Mouse (Mus musculus): ENCODE data around the gene Crybb1. TPM values are rescaled to one million over a fixed set of nuclear protein-coding genes. Genes with fewer than 3 reads are reported as not detected.

Crybb1 gene
- 5.0 and 6.3 TPM in 2 replicates for total RNA-seq (2014; rRNA removed)
- polyA plus RNA-seq (2015; fragmentation: Nextera tagmentation; extraction: Ambion mirVana): 10.4 and 10.8 TPM in 2 replicates

DNA sequence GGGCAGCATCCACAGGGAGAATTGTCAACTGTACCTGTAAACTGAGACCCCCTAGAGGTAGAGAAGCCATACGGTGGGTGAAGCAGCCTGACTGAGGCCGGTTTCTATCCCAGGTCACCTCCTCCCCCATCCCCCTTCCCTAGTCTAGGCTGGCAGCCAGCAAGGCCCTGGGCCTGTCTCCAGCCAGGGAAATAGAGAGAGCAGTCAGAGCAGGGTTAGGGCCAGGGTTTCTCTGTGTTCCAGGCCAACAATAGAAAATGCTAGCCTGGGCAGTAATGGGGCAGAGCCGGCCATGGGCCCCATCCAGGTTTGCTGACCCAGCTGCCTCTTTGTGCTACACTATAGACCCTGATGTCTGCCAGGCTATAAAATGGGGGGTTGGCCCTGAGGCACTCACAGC lies at the start of gene Crybb1:
Gene Crybb1 (plus strand): TSS at position 390 of the 400 bp plus-strand sequence.
- Histone ChIP-seq H3K27me3 (ENCODE audit: insufficient read depth, low read length) (no peaks in the 10 kb centered on the region), H3K36me3 (ENCODE audit: insufficient read depth) (no peaks in the 10 kb centered on the region), H3K9me3 (ENCODE audit: low read length) (no peaks in the 10 kb centered on the region), H3K4me2 (ENCODE audit: low read depth) (no peak within 1 kb of the TSS), H3K4me3 (ENCODE audit: low read depth, low read length) (no peak within 1 kb of the TSS), H3K9ac (no peak within 1 kb of the TSS), H3K27ac (ENCODE audit: low read depth, low read length) (no peak within 1 kb of the TSS), H3K4me1 (ENCODE audit: insufficient read depth) (peaks cover 3% of the 10 kb centered on the region; the same call in 1 of the 2 replicates)
- ATAC-seq (peak; percentile 38; the same call in 1 of the 2 replicates), DNase-seq (no peak)
- TF ChIP-seq CTCF (IDR thresholded peaks at IDR 0.05; ENCODE audit: low read depth): no peak
- 32% methylated on average over 3 of the region's 3 CpGs for WGBS

DNA sequence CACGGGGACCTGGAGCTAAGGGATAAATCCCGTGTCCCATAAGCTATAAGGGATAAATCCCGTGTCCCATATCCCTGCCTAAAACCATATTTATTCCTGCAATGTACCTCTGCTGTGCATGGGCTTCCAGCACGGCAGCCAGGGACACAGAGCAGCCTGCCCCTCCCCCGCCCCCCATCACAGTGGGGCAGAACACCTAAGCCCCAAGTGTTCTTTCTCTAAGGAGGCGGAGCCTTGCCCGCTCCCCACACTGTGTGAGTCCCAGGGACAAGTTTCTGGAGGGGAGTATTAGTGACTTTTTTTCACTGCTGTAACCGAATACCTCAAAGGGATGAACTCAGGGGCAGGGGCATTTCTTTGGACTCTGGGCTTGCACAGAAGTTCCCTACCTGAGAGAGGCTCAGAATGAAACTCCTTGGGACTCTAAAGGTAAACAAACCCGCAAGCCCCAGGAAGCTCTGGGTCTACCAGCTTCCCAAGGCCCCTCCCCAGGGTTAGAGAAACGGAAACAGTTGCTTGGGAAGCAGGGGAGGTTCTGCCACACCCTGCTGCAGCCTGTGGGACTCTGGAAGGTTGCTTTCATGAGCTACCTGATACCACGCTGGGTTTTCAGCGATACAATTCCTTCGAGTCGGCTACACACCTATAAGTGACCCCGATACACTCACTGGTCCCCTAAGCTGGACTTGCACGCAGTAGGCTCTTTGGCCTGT lies 48.9 kb upstream of the Crybb1 start:
- no peak for ATAC-seq
- Histone ChIP-seq H3K9me3 (ENCODE audit: low read length) (no peaks in the 10 kb centered on the region), H3K27me3 (ENCODE audit: insufficient read depth, low read length) (no peaks in the 10 kb centered on the region), H3K36me3 (ENCODE audit: insufficient read depth) (no peaks in the 10 kb centered on the region), H3K4me1 (ENCODE audit: insufficient read depth) (no peaks in the 10 kb centered on the region), H3K4me3 (ENCODE audit: low read depth, low read length) (no peak overlapping the region), H3K27ac (ENCODE audit: low read depth, low read length) (no peak overlapping the region), H3K9ac (no peak overlapping the region), H3K4me2 (ENCODE audit: low read depth) (no peak overlapping the region)
- no peak for TF ChIP-seq CTCF (IDR thresholded peaks at IDR 0.05; ENCODE audit: low read depth)
- WGBS: 34% methylated on average over 16 of the region's 16 CpGs
- no peak for DNase-seq

DNA sequence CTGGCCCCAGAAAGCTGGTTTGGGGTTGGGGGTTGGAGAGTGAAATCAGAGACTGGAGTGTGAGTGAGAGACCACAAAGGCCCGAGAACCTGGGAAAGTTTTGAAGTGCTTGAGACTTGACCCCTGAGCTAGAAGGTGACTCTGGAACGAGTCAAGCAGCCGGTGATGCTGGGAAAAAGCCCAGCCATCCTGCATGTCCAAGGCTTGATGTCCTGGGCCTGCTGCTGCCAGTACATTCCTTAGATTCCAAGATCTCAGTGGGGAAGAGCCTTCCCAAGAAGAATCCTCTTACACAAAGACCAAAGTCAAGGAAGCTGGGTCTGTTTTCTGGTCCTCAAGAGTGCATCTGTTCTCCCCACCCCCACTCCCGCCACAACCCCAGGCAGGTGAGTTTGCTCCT lies 47.3 kb upstream of the Crybb1 start:
- H3K4me2 ChIP-seq (ENCODE audit: low read depth): no peak overlapping the region
- H3K27me3 ChIP-seq (ENCODE audit: insufficient read depth, low read length): no peaks in the 10 kb centered on the region
- TF ChIP-seq CTCF (IDR thresholded peaks at IDR 0.05; ENCODE audit: low read depth): no peak
- H3K27ac ChIP-seq (ENCODE audit: low read depth, low read length): no peak overlapping the region
- H3K36me3 ChIP-seq (ENCODE audit: insufficient read depth): no peaks in the 10 kb centered on the region
- 50% methylated on average over 4 of the region's 4 CpGs for WGBS
- no peak for ATAC-seq
- DNase-seq: no peak
- H3K9me3 ChIP-seq (ENCODE audit: low read length): no peaks in the 10 kb centered on the region
- no peak overlapping the region for H3K9ac ChIP-seq
- H3K4me1 ChIP-seq (ENCODE audit: insufficient read depth): peaks cover 2% of the 10 kb centered on the region; the same call in 1 of the 2 replicates
- no peak overlapping the region for H3K4me3 ChIP-seq (ENCODE audit: low read depth, low read length)

DNA sequence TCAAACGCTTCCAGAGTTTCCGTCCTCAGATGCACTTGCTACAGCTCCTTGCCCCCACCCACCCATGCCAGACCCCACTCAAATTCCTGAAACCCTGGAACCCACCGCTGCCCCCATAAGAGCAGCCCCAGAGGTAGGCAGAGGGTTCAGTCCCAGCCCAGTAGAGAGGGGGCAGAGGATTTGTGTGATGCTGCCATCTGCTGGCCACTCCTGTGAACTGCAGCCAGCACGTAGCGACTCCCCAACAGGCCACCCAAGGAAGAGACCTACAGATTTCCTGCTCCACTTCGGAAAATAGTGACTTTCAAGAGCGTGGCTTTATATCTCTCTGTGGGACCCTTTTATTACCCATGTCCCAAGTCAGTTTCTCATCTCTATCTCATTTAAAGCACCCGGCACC lies 45.5 kb upstream of the Crybb1 start:
- no peak overlapping the region for H3K4me2 ChIP-seq (ENCODE audit: low read depth)
- no peaks in the 10 kb centered on the region for H3K9me3 ChIP-seq (ENCODE audit: low read length)
- ATAC-seq (peak; percentile 62), DNase-seq (peak; percentile 90)
- no peak overlapping the region for H3K9ac ChIP-seq
- H3K27me3 ChIP-seq (ENCODE audit: insufficient read depth, low read length): no peaks in the 10 kb centered on the region
- no peak overlapping the region for H3K27ac ChIP-seq (ENCODE audit: low read depth, low read length)
- peaks cover 18% of the 10 kb centered on the region for H3K4me1 ChIP-seq (ENCODE audit: insufficient read depth)
- TF ChIP-seq CTCF (IDR thresholded peaks at IDR 0.05; ENCODE audit: low read depth): peak; percentile 99
- H3K4me3 ChIP-seq (ENCODE audit: low read depth, low read length): no peak overlapping the region
- WGBS: 24% methylated on average over 8 of the region's 8 CpGs
- no peaks in the 10 kb centered on the region for H3K36me3 ChIP-seq (ENCODE audit: insufficient read depth)

DNA sequence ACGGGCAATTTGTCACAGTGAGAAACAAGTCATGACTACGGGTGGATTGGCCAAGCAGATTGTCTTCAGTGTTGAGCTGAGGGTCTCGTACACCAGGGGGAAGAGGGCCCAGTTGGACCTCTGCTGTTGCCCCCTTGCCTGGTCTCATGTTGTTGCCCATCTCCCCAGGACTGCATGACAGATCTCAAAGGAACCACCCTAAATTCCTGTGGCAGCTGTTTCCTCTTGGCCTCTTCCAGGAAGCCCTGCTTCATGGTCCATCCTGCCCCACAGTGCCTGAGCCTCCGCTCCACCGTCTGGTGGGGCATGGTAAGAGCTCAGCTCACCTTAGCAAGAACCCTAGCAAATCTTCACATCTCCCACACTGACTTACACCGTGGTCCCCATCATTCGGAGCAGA lies 43.7 kb upstream of the Crybb1 start:
- H3K4me2 ChIP-seq (ENCODE audit: low read depth): no peak overlapping the region
- no peak overlapping the region for H3K27ac ChIP-seq (ENCODE audit: low read depth, low read length)
- no peaks in the 10 kb centered on the region for H3K36me3 ChIP-seq (ENCODE audit: insufficient read depth)
- TF ChIP-seq CTCF (IDR thresholded peaks at IDR 0.05; ENCODE audit: low read depth): no peak; the same call in 1 of the 2 replicates
- no peaks in the 10 kb centered on the region for H3K27me3 ChIP-seq (ENCODE audit: insufficient read depth, low read length)
- no peak overlapping the region for H3K4me3 ChIP-seq (ENCODE audit: low read depth, low read length)
- ATAC-seq (no peak), DNase-seq (no peak)
- 88% methylated on average over 7 of the region's 7 CpGs for WGBS
- H3K4me1 ChIP-seq (ENCODE audit: insufficient read depth): peaks cover 25% of the 10 kb centered on the region
- no peaks in the 10 kb centered on the region for H3K9me3 ChIP-seq (ENCODE audit: low read length)
- no peak overlapping the region for H3K9ac ChIP-seq

DNA sequence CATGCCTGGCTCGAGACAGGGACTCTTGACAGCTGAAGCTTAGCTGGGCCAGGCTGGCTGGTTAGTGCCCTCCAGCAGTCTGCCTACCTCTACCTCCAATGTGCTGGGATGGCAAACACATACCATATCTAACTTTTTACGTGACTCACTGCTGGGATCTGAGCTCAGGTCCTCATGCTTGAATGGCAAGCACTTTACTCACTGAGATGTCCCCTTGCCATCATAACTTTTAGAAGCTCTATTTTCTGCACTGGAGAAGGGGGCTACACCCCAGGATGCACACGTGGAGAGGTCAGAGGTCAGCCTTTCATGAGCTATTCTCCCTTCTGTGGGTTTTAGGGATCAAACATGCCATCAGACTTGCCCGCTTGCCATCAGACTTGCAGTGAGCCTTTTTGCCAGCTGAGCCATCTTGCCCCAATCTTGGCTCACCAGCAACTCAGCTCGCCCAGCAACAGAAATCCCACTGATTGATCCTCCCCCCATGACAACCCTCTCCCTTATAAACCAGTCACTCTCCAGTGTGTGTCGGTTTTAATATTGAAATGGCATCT lies 42.8 kb upstream of the Crybb1 start:
- no peak overlapping the region for H3K4me3 ChIP-seq (ENCODE audit: low read depth, low read length)
- no peak overlapping the region for H3K27ac ChIP-seq (ENCODE audit: low read depth, low read length)
- TF ChIP-seq CTCF (IDR thresholded peaks at IDR 0.05; ENCODE audit: low read depth): no peak
- ATAC-seq: no peak
- no peaks in the 10 kb centered on the region for H3K27me3 ChIP-seq (ENCODE audit: insufficient read depth, low read length)
- H3K9ac ChIP-seq: no peak overlapping the region
- 45% methylated on average over 6 of the region's 6 CpGs for WGBS
- no peaks in the 10 kb centered on the region for H3K9me3 ChIP-seq (ENCODE audit: low read length)
- no peaks in the 10 kb centered on the region for H3K36me3 ChIP-seq (ENCODE audit: insufficient read depth)
- H3K4me1 ChIP-seq (ENCODE audit: insufficient read depth): peaks cover 25% of the 10 kb centered on the region
- peak; percentile 54 for DNase-seq
- H3K4me2 ChIP-seq (ENCODE audit: low read depth): peak overlapping the region; percentile 32

All from forebrain, postnatal 0 days (tissue).